Mouse (Mus musculus) spleen, adult 2 months (tissue): ENCODE measurements around the gene Cacna1e. TPM values are rescaled to one million over a fixed set of nuclear protein-coding genes. Genes with fewer than 3 reads are reported as not detected.

Experiments
- DNase-seq, 2 experiments: peaks; one replicate each; pipeline versions ENCODE4 v3.0.0 to v3.0.0-alpha.2; 2012 to 2021; ENCODE audit warnings: low spot score in 2 of 2, low read depth in 1 of 2
- H3K27ac ChIP-seq: fragments of 200-500 bp; 2 replicates; pipeline ENCODE4 v1.5.1; 2012; ENCODE audit warnings: low read length, inconsistent platforms; ENCODE audit not compliant: insufficient read depth
- H3K27me3 ChIP-seq: fragments of 200-500 bp; 2 replicates; pipeline ENCODE4 v1.6.1; 2012; ENCODE audit warnings: mild to moderate bottlenecking, moderate library complexity, low read length, inconsistent platforms; ENCODE audit not compliant: control insufficient read depth, insufficient read depth
- H3K36me3 ChIP-seq: fragments of 200-500 bp; 2 replicates; pipeline ENCODE4 v1.6.1; 2012; ENCODE audit warnings: mild to moderate bottlenecking, low read length, inconsistent platforms; ENCODE audit not compliant: control insufficient read depth, insufficient read depth
- H3K4me1 ChIP-seq: fragments of 200-500 bp; 2 replicates; pipeline ENCODE4 v1.6.1; 2011; ENCODE audit warnings: inconsistent platforms; ENCODE audit not compliant: control insufficient read depth, insufficient read depth, insufficient read length
- H3K4me3 ChIP-seq: fragments of 200-500 bp; 2 replicates; pipeline ENCODE4 v1.5.1; 2011; ENCODE audit warnings: mild to moderate bottlenecking, inconsistent platforms; ENCODE audit not compliant: insufficient read depth, insufficient read length; ENCODE audit errors: extremely low read depth
- CTCF ChIP-seq: fragments of 200-500 bp; IDR thresholded peaks from 2 replicates; pipeline ENCODE4 v1.5.1; 2011; ENCODE audit warnings: mild to moderate bottlenecking, inconsistent platforms; ENCODE audit not compliant: insufficient read depth, insufficient read length, insufficient replicate concordance; ENCODE audit errors: extremely low read depth
- POLR2A ChIP-seq: fragments of 200-500 bp; IDR thresholded peaks from 2 replicates; pipeline ENCODE4 v1.6.1; 2011; ENCODE audit warnings: low read depth, low read length, inconsistent platforms
- WGBS: fragments of 180-500 bp; shearing (Covaris S2); methylation state at CpG from one replicate; pipeline ENCODE4 v1.1.7; 2018; 5-methylcytosine and 5-hydroxymethylcytosine counted together
- polyA plus RNA-seq: library from polyadenylated mRNA; depleted of rRNA; stranded (reverse); fragments of >200 nt; gene quantifications from 2 replicates; pipeline ENCODE4 v1.2.3, GENCODE M21; 2012

The Cacna1e gene
- polyA plus RNA-seq, 1 experiment = 7.0 TPM

- Histone ChIP-seq H3K4me1 (peaks cover 13% of the 10 kb centered on the region; the same call in 1 of the 2 replicates), H3K27me3 (no peaks in the 10 kb centered on the region), H3K27ac (no peak overlapping the region), H3K4me3 (no peak overlapping the region), H3K36me3 (no peaks in the 10 kb centered on the region)
- TF ChIP-seq CTCF = no peak
- TF ChIP-seq POLR2A = no peak
- no peak for DNase-seq
- WGBS = 84% methylated on average over 7 of the region's 7 CpGs
These were observed 268.5 kb downstream of the Cacna1e start for GRCm38 (mm10) chr1:154615759-154616158.

GRCm38 (mm10) chr1:154608516-154608915 is 275.8 kb downstream of the Cacna1e start:
- no peak for DNase-seq
- H3K27ac ChIP-seq = no peak overlapping the region
- peaks cover 2% of the 10 kb centered on the region; the same call in 1 of the 2 replicates for H3K4me1 ChIP-seq
- 69% methylated on average over 4 of the region's 4 CpGs for WGBS
- no peaks in the 10 kb centered on the region for H3K36me3 ChIP-seq
- TF ChIP-seq CTCF (no peak), POLR2A (no peak)
- no peak overlapping the region for H3K4me3 ChIP-seq
- no peaks in the 10 kb centered on the region; the same call in 1 of the 2 replicates for H3K27me3 ChIP-seq

DNA sequence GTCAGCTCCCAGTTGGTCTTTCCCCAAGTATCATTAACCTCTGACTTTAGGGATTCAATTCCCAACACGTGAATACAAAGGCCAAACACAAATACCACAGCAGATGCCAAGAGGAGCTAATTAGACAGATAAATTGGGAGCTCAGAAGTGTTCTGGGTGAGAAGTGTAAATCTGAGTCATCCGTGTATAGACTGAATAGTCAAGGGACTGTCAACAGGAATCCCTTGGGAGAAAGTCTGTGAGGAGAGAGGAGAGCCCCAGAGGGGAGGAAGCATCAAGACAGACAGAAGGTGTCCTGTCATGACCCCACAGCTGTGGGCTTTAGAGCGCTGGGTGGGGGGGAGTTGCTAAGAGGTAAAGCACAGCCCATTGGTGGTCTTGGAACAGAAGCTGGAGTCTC is 276.9 kb downstream of the Cacna1e start:
- no peak overlapping the region for H3K4me3 ChIP-seq
- H3K36me3 ChIP-seq = no peaks in the 10 kb centered on the region
- no peak overlapping the region for H3K27ac ChIP-seq
- peaks cover 2% of the 10 kb centered on the region; the same call in 1 of the 2 replicates for H3K4me1 ChIP-seq
- TF ChIP-seq CTCF (no peak), POLR2A (no peak)
- DNase-seq = no peak
- 51% methylated on average over 3 of the region's 3 CpGs for WGBS
- no peaks in the 10 kb centered on the region; the same call in 1 of the 2 replicates for H3K27me3 ChIP-seq

DNA sequence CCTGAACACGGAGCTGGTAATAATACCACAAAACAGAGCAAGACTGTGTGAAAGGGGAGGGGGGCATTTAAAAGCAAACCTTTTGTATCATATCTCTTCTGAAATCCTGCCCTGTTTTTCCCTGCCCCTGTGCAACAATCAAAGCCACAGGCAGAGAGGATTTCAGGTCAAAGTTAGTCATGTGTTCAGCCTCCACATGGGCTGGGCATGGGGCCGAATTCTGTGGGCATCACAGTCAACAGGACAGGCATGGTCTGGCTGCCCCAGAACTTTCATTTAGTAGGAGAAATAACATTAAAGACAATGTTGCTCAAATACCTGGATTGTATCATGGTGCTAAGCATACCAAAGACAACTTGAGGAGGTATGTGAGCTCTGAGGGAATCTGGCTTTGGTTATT is 278.7 kb downstream of the Cacna1e start:
- 88% methylated on average over 2 of the region's 2 CpGs for WGBS
- Histone ChIP-seq H3K36me3 (no peaks in the 10 kb centered on the region), H3K4me3 (no peak overlapping the region), H3K27ac (no peak overlapping the region), H3K4me1 (peaks cover 2% of the 10 kb centered on the region; the same call in 1 of the 2 replicates), H3K27me3 (no peaks in the 10 kb centered on the region; the same call in 1 of the 2 replicates)
- no peak for DNase-seq
- TF ChIP-seq POLR2A (no peak), CTCF (no peak)

GRCm38 (mm10) chr1:154603781-154604180 is 280.5 kb downstream of the Cacna1e start:
- Histone ChIP-seq H3K27ac (no peak overlapping the region), H3K27me3 (no peaks in the 10 kb centered on the region; the same call in 1 of the 2 replicates), H3K4me1 (peaks cover 2% of the 10 kb centered on the region; the same call in 1 of the 2 replicates), H3K36me3 (no peaks in the 10 kb centered on the region), H3K4me3 (no peak overlapping the region)
- DNase-seq = no peak
- TF ChIP-seq CTCF (no peak), POLR2A (no peak)

GRCm38 (mm10) chr1:154602531-154602930 is 281.8 kb downstream of the Cacna1e start:
- no peak for DNase-seq
- Histone ChIP-seq H3K36me3 (no peaks in the 10 kb centered on the region), H3K4me3 (no peak overlapping the region), H3K27me3 (no peaks in the 10 kb centered on the region; the same call in 1 of the 2 replicates), H3K4me1 (no peaks in the 10 kb centered on the region), H3K27ac (no peak overlapping the region)
- TF ChIP-seq POLR2A = no peak
- TF ChIP-seq CTCF = no peak
- WGBS = 81% methylated on average over 1 of the region's 1 CpGs

DNA sequence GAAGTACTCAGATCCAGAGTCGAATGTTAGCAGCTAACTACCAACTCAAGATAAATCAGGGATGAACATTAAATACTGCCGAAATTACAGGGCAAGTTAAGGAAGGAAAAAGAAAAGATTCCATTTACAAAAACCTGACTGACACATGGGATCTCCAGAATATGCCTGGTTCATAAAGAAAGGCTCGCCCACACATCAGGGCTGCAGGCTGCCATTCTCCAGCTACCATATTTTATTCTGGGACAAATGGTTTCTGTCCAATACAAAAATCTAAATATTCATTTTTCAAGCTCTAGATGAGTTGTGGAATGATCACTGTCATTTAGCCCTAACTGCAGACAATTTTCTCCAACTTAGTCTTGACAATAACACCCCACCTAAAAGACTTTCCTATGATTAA is 301.8 kb downstream of the Cacna1e start:
- TF ChIP-seq CTCF (no peak), POLR2A (no peak)
- no peak for DNase-seq
- Histone ChIP-seq H3K4me1 (no peaks in the 10 kb centered on the region), H3K27me3 (no peaks in the 10 kb centered on the region), H3K4me3 (no peak overlapping the region), H3K36me3 (no peaks in the 10 kb centered on the region), H3K27ac (no peak overlapping the region)
- 87% methylated on average over 3 of the region's 3 CpGs for WGBS
